Mouse (Mus musculus) heart, postnatal 14 days (tissue): ENCODE data around the gene Tiprl. TPM values are rescaled to one million over a fixed set of nuclear protein-coding genes. Genes with fewer than 3 reads are reported as not detected.

ENCODE experiments used
- DNase-seq, 2 experiments: peaks; one replicate each; pipeline ENCODE4 v3.0.0; 2021 to 2022
- intact Hi-C: fragments of 180-260 bp; cut with DNase I; formaldehyde crosslinking; loops from one replicate; pipeline ENCODE4 v1.15.1; 2025
- total RNA-seq, 2 experiments: library from RNA; stranded (reverse); gene quantifications; 2 replicates each; pipeline ENCODE4 v1.2.3; 2021

The Tiprl gene
- total RNA-seq, 2 experiments from 2014 or later, result 37.1 to 37.8 TPM

DNA sequence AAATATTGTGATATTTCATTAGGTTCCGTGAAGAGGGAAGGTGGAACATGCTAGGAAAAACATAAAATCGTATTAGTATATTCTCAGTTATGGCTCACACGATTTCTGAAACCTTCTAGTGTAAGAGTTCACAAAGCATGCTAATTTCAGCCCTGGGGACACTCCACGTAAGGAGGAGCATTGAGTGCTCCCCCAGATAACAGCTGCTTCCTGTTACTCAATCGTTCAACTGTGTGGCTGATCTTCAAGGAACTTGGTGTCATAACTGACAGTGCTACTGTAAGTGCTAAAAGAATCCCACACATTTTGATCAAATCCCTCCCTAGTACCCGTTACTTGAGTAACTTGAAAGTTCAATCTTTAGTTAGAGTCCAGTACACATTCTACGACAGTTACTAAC lies 21.0 kb downstream of the Tiprl start:
- intact Hi-C loops, result no loop called here

DNA sequence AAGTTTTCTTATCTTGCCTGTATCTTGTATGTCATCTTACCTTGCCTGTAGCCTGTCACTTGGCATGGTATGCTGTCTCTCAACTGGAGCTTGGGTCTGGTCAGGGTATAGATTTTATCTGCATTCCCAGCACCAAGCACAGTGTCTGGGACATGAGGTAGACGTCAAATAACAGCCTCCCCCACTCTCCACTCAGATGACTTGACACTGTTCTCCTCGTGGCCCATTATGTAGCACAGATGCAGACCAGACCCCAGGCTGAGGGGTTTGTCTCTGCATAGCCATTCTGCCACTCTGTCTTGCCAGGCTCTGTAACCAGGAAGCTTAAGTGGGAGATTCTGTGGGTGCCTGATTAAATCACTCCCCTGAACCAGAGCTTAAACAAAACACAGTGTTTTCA lies 31.2 kb downstream of the Tiprl start:
- no peak for DNase-seq
- intact Hi-C loops, result no loop called here

More for the DNA sequence above, 21.0 kb downstream of the Tiprl start:
- DNase-seq, result no peak

DNA sequence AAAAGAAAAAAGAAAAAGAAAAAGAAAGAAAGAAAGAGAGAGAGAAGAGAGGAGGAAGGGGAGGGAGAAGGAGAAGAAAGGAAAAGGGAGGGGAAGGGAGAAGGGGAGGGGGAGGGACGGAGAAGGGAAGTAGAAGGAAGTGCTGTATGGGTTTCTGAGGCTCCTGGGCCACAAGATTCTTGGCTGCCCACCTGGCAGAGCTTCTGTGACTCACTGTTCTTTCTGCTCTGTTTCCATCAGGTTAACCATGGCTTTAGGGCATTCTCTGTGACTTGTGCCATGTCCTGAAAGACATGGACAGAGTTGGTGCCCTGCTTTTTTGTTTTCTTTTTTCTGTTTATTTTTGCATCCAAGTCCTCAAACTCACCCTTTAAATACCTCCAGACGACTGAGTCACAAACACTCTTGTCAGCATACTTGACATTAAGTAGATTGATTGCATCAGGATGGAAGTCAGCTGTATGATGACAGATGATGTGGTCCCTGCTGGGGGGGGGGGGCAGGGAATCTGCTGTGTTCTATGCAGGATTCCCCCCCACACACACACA lies 33.2 kb downstream of the Tiprl start:
- intact Hi-C loops, result no loop called here
- no peak for DNase-seq

DNA sequence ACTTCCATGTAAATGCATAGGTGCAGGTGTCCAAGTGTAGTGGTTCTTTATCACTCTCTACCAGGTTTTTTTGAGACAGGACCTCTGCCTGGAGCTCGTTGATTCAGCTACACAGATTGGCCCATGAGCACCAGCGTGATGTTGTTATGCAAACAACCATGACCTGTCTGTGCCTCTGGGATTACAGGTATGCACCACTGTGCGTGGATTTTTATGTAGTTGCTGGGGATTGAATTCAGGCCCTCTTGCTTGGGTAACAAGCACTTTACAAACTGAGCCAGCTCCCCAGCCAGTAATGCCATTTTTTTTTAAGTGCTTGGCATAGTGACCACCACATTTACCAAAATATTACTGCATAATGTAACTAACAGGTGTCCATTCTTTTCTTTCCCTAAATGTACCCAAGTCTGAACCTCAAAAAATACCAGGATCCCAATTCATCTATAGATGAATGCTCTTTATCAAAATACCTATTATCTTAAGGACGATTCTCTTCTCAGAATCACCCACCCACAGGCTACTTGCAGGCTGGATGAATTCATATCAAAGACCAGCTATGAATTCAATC lies 35.3 kb downstream of the Tiprl start:
- intact Hi-C loops, result no loop called here
- DNase-seq, result no peak

DNA sequence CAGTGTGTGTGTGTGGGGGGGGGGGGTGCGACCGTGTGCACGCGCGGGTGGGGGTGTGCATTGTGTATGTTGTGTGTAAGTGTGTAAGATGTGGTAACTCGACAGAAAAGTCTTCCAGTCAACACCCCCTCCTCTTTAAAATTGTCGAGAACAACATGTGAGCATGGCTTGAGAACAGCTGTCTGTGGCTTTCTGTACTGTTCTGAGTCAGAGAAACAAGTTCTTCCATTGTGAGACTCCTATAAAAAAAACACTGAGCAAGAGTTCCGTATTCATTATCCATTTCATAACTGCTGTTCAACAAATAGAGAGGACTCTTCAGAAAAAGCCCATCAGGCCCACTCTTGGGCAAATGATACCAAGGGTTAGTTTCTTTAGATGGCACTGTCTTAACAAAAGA lies 36.0 kb downstream of the Tiprl start:
- DNase-seq, result no peak
- intact Hi-C loops, result no loop called here

DNA sequence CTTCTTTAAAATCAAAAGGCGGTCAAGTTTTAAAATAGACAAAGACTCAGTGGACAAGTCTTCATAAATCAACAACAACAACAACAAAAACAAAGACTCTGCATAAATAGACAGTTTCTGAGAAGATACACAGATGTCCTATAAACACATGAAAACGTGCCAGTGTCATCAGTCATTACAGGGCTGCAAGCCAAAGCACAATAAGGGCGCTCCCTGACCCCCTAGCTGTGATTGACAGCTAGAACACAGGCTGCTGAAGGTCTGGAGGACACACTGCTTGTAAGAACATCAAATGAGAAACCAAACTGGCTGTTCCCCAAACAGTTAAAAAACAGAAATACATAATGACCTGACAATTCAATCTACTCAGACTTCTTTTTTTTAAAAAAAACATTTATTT lies 37.2 kb downstream of the Tiprl start:
- no peak for DNase-seq
- intact Hi-C loops, result loop anchor here (5.0 kb wide), 1 partner anchor 38 kb away; the partner anchor contains the start of gene Tiprl

DNA sequence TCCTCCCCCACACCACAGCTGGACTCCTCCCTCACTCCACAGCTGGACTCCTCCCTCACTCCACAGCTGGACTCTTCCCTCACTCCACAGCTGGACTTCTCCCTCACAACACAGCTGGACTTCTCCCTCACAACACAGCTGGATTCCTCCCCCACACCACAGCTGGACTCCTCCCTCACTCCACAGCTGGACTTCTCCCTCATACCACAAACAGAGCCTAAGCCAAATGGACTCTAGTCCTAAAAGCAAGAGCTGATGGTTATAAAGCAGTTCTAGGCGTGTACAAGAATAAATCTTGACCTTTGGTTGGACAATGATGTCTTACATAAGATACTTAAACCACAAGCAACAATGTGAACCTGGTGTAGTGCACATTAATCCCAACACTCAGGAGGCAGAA lies 37.8 kb downstream of the Tiprl start:
- no peak for DNase-seq
- intact Hi-C loops, result loop anchor here (5.0 kb wide), 1 partner anchor 38 kb away; the partner anchor contains the start of gene Tiprl

DNA sequence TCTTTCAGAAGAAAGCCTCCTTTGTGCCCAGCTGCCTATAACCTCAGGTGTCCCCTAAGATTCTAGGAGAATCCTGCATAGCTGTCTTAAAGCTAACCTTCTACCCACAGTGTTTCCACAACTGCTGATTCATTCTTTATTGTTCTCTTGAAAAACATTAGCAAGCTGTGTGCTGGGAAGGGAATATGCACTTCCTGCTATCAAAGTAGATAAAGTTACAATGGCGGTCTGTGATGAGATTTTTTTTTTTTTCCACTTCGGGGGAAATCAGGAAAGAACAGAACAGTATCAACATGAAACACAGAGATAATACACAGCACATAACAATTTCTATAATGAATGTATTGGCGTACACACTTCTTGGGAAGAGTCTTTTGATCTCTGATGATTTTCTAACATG lies 38.9 kb downstream of the Tiprl start:
- DNase-seq, result no peak

DNA sequence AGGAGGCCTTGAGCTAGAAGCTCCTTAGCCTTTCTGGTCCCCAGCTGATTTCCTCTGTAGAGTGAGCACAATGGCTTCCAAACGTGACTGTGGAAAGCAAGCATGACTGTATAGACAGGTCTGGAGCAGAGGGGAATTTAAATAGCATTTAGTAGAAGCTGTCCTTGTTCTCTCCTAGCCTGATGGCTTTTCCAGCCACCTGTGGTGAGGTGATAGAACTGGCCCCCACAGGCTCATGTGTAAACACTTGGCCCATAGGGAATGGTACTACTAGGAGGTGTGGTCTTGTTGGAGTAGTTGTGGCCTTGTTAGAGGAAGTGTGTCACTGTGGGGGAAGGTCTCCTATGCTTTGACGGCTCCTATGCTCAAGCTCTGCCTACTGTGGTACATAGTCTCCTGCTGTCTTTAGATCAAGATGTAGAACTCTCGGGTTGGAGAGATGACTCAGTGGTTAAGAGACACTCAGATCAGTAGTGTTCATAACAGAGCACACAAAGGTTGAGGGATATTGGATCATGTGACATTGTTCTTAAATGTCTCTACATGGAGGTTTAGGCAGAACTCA lies 41.3 kb downstream of the Tiprl start:
- intact Hi-C loops, result loop anchor here (5.0 kb wide), 1 partner anchor 42 kb away; the partner anchor contains the start of gene Tiprl
- no peak for DNase-seq

More for the DNA sequence above, 38.9 kb downstream of the Tiprl start:
- intact Hi-C loops, result loop anchor here (5.0 kb wide), 1 partner anchor 39 kb away; the partner anchor contains the start of gene Tiprl

DNA sequence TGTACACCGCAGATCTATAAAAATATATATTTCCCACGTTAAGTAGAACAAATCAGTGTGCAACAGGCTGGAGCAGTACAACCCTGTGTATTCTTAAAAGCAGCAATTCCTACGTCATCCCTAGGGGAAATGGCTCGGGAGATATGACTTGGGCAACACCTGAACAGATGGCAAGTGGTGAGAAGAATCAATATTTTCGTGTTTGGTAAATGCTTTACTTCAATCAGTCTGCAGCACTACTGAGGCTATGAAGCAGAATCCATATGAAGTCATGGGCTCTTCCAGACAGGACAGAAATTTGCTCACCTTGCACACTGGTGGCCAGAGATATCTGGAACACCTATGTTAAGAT lies 42.2 kb downstream of the Tiprl start:
- intact Hi-C loops, result loop anchor here (5.0 kb wide), 1 partner anchor 43 kb away; the partner anchor contains the start of gene Tiprl
- no peak for DNase-seq

DNA sequence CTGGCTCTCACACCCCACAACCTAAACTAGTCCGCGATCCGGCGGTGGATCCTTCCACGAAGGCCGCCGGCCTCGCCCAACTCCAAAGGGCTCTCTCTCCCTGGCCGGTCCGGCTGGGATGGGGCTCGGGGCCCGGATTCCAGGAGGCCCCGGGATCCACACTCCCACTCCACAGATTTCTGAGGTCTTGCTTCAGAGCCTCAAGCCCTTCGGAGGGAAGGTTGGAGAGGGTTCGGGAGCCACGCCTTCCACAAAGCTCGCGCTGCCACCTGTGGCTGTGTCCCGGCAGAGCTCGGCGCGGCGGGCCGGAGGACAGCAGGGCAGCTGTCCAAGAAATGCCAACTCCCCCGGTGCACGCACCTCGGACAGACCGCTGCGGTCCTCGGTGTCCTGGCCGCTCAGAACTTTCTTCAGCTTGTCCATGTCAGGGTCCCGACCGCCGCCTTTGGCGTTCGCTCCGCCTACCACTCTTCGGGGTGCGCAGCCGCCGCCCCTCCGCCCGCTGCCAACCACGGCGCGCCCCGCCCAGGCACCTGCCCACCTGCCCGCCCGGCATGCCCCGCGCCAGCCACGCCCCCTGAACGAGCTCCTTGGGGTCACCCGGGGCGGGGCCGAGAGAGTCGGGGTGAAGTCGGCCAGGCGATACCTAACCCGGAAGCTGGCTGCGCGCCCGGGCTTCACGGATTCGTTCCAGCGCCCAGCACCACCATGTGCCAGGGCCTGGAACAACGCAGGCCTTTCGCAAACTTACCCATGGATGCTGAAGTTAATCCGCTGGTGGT lies 42.7 kb downstream of the Tiprl start, which contains the start of gene Sft2d2:
Gene Sft2d2, minus strand, starts transcription at position 559 of the 782 bp plus-strand sequence.
- intact Hi-C loops, result no loop called here

DNA sequence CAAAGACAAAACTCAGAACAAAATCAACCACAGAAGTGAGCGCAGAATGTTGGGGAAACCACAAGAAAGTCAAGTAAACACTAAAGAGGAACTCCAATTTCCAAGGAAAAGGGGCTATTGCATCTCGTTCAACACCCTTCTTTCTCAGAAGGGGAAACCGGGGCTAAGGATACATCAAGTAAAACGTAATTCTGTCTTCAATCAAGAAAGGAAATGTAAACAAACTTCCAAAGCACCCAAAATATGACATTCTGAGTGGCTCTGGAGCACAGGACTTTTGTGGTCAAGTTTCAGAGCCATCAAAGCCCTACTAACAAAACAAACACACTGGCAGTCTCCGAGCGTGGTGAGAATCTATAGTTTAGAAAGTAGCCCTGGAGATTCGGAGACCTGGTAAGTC lies 43.4 kb downstream of the Tiprl start:
- intact Hi-C loops, result no loop called here

More for the DNA sequence above, 42.7 kb downstream of the Tiprl start, which contains the start of gene Sft2d2:
- peak; percentile 89 to 90 for DNase-seq

DNA sequence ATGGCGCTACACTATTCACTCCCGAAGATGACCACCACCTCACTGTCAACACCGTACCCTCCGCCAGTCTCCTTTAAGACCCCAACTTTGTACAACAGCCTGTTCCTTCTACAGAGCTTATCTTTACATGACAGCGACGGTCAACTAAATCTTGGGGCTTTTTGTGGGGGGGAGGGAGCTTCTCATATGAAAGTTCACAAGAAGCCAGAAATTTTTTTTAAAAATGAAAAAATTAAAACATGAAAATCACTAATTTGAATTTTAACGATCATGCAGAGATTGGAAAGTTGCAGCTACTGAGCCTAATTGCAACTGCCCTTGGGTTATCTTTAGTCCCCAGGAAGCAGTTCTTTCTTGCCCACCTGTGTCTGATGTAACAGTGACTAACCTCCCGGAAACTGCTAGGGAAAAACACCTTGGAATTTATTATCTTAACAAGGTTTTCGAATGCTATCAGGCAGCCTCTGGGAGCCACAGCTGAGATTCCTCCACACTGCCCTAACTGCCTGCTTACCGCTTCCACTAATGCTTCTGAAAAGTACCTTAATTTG lies 44.0 kb downstream of the Tiprl start:
- DNase-seq, result no peak
- intact Hi-C loops, result no loop called here

More for the DNA sequence above, 43.4 kb downstream of the Tiprl start:
- no peak for DNase-seq

DNA sequence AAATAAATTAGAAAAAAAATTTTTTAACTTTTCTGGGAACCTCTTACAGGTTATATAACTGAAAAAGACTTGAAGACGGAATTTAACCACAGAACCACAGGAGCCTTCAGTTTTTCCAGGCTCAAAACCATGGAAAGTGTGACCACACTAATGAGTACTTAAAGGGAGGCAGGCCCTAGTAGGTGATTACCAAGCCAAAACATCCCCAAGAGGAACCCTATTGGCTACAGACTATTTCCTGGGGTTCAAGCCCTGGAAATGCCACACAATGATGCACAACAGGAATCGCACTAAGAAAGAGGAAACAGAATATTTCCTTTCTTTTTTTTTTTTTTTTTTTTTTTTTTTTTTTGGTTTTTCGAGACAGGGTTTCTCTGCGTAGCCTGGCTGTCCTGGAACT lies 44.7 kb downstream of the Tiprl start:
- no peak for DNase-seq
- intact Hi-C loops, result no loop called here

DNA sequence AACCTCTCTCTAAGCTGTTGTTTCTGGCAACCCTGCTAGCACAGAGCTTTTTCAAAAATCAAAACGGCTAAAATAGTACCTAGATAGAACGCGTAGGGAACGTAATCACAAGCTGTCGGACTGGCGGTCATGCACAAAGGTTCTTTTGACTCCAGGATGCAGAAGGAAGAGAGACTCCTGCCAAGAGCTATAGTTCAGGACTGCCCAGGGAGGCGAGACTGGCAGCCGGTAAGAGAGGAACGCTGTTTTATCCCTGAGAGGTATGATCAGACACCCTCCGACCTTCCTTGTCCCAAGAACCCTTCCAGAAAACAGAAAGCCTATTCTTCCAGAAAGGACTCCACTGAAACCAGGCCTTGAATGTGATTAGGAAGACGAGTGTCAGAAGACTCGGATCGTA lies 45.2 kb downstream of the Tiprl start:
- intact Hi-C loops, result no loop called here
- no peak for DNase-seq

DNA sequence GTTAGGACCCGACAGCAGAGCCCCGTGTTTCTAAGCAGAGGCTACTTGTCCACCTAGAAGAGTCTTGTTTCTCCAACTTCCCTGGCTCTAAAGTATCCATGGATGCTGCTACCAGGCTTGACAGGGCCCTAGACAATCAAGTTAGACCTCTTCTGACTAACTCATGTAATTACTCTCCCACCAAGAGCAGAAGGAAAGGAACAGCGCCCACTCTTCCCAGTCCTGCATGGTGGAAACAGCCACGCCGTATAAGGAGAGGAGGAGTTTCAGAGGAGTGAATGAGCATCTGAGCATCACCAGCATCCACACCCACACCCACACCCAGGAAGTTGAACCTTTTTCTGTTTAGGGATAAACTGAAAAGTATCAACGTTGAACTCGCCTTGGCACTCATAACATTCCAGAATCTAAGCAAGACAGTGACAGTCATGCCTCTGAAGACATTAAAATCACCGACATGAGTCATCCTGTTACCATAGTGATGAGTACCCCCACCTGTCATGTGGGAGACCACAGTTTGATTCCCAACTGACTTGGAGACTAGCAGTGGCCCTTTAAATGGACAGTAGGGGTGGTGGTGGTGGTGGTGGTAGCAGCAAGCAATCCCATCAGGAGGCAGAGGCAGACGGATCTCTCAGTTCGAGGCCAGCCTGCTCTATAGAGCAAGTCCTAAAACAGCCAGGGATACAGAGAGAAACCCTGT lies 46.1 kb downstream of the Tiprl start:
- intact Hi-C loops, result no loop called here
- DNase-seq, result no peak

DNA sequence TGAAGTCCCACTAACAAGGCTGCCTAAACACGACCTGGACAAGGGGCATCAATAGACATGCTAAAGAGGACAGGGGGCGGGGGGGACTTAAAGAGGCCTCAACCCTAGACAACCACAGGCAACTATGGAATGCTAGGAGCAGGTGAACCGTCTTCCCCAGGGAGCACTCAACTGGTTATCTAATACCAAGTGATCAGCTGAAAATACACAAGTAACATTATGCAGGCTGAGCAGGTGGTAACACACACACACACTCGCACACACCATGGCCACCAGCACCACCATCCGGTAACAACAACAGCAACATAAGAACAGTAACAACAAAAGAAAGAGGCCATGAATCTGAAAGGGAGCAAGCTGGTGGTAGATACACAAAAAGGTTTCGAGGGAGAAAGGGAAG lies 46.7 kb downstream of the Tiprl start:
- DNase-seq, result no peak
- intact Hi-C loops, result no loop called here

DNA sequence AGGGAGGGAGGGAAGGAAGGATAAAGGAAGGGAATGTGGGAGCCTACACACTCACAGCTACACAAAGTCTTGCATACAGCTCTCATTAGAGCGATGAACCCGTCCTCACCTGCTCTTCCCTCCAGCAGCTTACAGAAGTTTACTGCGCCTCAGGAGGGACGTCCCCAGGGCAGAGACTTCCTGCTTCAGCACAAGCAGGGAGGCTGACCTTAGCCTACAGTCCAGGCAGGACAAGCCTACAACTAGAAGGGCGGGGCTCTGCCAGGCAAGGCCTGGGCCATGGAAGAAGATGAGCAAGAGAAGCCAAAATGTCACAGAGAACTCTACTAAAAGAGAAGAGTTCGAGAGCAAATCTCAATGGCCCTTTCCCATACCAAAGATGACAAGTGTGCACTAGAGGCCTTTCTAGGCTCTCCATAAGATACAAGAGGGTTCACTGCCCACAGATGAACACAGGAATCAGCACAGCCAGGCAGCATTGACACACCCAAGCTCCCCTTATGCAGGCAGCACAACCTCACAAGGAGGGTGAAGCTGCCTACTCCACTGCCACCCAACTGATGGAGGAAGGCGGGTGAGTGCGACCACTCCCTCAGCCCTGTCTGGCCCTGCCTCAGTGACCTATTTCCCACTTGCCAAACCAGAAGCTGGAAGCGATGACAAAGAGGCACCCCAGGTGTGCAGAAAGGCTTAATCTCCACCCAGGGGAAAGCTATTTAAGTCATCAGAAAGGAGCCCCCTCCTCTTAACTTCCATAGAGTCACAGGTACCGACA lies 47.8 kb downstream of the Tiprl start:
- no peak for DNase-seq
- intact Hi-C loops, result no loop called here

DNA sequence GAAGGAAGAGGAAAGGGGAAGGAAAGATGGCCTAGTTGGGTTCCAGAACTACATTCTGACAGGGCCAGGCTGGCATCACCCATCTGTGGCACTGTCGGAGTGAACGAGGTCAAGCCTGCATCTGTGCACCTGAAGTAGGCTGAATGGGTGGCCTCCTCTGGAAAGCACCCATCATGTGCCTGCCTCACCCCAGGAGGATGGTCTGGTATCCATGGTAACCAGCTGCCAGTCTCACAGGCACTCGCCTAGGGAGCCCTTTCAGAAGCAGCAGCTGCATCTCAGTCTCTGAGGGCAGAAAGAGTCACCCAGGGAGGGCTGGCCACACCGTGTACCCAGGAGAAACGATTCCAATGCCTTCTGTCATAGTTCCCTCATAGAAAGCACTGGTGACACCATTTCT lies 49.4 kb downstream of the Tiprl start:
- intact Hi-C loops, result no loop called here
- DNase-seq, result no peak

DNA sequence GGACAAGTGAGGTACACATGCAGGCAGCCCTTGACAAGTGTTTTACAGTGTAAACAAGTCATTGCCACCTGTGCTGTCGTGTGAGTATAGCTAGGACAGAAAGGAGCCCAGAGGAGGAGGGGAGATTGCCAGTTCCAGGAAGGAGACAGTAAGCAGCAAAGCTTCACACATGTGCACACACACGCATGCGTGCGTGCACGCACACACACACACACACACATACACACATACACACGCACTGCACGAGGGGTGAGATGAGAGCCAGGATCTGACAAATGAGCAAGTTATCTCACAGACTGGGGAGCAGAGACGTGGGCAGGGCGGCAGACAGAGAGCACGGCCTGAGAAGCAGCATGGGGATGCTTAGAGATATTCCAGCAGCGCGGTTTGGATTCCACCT lies 50.3 kb downstream of the Tiprl start:
- no peak for DNase-seq
- intact Hi-C loops, result no loop called here
